Mouse (Mus musculus) embryonic facial prominence, embryonic 12.5 days (tissue): ENCODE data around the gene Olfr1174-ps. TPM values are rescaled to one million over a fixed set of nuclear protein-coding genes. Genes with fewer than 3 reads are reported as not detected.

ENCODE experiments used
- ATAC-seq: fragments of 200-750 bp; cut with Nextera tagmentation; 2 replicates; pipeline ENCODE4 v1.8.0; 2017; ENCODE audit not compliant: insufficient number of reproducible peaks, insufficient read depth, low FRiP score, low TSS enrichment
- H3K27ac ChIP-seq: fragments of 300-500 bp; sonication (generic); 2 replicates; pipeline ENCODE4 v1.5.1; 2016; ENCODE audit warnings: mild to moderate bottlenecking
- H3K27me3 ChIP-seq: fragments of 300-500 bp; sonication (generic); 2 replicates; pipeline ENCODE4 v1.6.1; 2016; ENCODE audit warnings: mild to moderate bottlenecking, moderate library complexity
- H3K36me3 ChIP-seq: fragments of 300-500 bp; sonication (generic); 2 replicates; pipeline ENCODE4 v1.6.1; 2016; ENCODE audit warnings: mild to moderate bottlenecking
- H3K4me1 ChIP-seq: fragments of 300-500 bp; sonication (generic); 2 replicates; pipeline ENCODE4 v1.6.1; 2016
- H3K4me2 ChIP-seq: fragments of 300-500 bp; sonication (generic); replicated peaks from 2 replicates; pipeline ENCODE4 v1.6.1; 2016; ENCODE audit warnings: mild to moderate bottlenecking, moderate library complexity
- H3K4me3 ChIP-seq: fragments of 300-500 bp; sonication (generic); 2 replicates; pipeline ENCODE4 v1.5.1; 2016; ENCODE audit warnings: mild to moderate bottlenecking
- H3K9ac ChIP-seq: fragments of 300-500 bp; sonication (generic); 2 replicates; pipeline ENCODE4 v1.6.1; 2016; ENCODE audit warnings: mild to moderate bottlenecking, moderate library complexity
- H3K9me3 ChIP-seq: fragments of 300-500 bp; sonication (generic); 2 replicates; pipeline ENCODE4 v1.6.1; 2016; ENCODE audit warnings: mild to moderate bottlenecking, moderate library complexity
- WGBS: fragments of 180-500 bp; shearing (Covaris S2); methylation state at CpG from one replicate; pipeline ENCODE4 v1.1.7; 2016; 5-methylcytosine and 5-hydroxymethylcytosine counted together
- polyA plus RNA-seq: library from polyadenylated mRNA; unstranded; fragments of >200 nt; fragmentation: Nextera tagmentation; extraction: Ambion mirVana; gene quantifications from 2 replicates; pipeline ENCODE4 v1.2.1, GENCODE M21; 2016

The Olfr1174-ps gene
- polyA plus RNA-seq = not detected in 2 replicates

GRCm38 (mm10) chr2:88315035-88315434, at the start of gene Olfr1174-ps:
Olfr1174-ps (minus strand) TSS chr2:88315135.
- WGBS = 92% methylated on average over 4 of the region's 4 CpGs
- H3K4me3 ChIP-seq = no peak within 1 kb of the TSS
- no peak within 1 kb of the TSS for H3K27ac ChIP-seq
- H3K9ac ChIP-seq = no peak within 1 kb of the TSS
- no peaks in the 10 kb centered on the region for H3K9me3 ChIP-seq
- H3K27me3 ChIP-seq = no peaks in the 10 kb centered on the region
- ATAC-seq = no peak
- H3K4me1 ChIP-seq = no peaks in the 10 kb centered on the region
- no peak within 1 kb of the TSS for H3K4me2 ChIP-seq
- H3K36me3 ChIP-seq = no peaks in the 10 kb centered on the region

- no peak overlapping the region for H3K4me3 ChIP-seq
- H3K27me3 ChIP-seq = no peaks in the 10 kb centered on the region
- H3K9ac ChIP-seq = no peak overlapping the region
- H3K27ac ChIP-seq = no peak overlapping the region
- H3K4me1 ChIP-seq = no peaks in the 10 kb centered on the region
- WGBS = under 1% methylated on average over 2 of the region's 2 CpGs
- no peaks in the 10 kb centered on the region for H3K36me3 ChIP-seq
- no peaks in the 10 kb centered on the region for H3K9me3 ChIP-seq
- ATAC-seq = no peak
- H3K4me2 ChIP-seq = no peak overlapping the region
These were observed 41.4 kb upstream of the Olfr1174-ps start for GRCm38 (mm10) chr2:88356304-88356703.

GRCm38 (mm10) chr2:88346392-88346791, 31.5 kb upstream of the Olfr1174-ps start, which contains the start of gene Olfr1177-ps:
Olfr1177-ps (minus strand) TSS chr2:88346492.
- H3K27me3 ChIP-seq = no peaks in the 10 kb centered on the region
- no peaks in the 10 kb centered on the region for H3K4me1 ChIP-seq
- no peak within 1 kb of the TSS for H3K27ac ChIP-seq
- no peak within 1 kb of the TSS for H3K9ac ChIP-seq
- no peak within 1 kb of the TSS for H3K4me3 ChIP-seq
- WGBS = 76% methylated on average over 1 of the region's 1 CpGs
- no peaks in the 10 kb centered on the region for H3K9me3 ChIP-seq
- no peak within 1 kb of the TSS for H3K4me2 ChIP-seq
- no peaks in the 10 kb centered on the region for H3K36me3 ChIP-seq
- no peak for ATAC-seq

- Histone ChIP-seq H3K36me3 (no peaks in the 10 kb centered on the region), H3K9ac (no peak within 1 kb of the TSS), H3K4me1 (no peaks in the 10 kb centered on the region), H3K9me3 (no peaks in the 10 kb centered on the region), H3K27ac (no peak within 1 kb of the TSS), H3K4me3 (no peak within 1 kb of the TSS), H3K27me3 (no peaks in the 10 kb centered on the region), H3K4me2 (no peak within 1 kb of the TSS)
- ATAC-seq = no peak
- 57% methylated on average over 1 of the region's 1 CpGs for WGBS
These were observed 21.5 kb upstream of the Olfr1174-ps start, which contains the start of gene Olfr1176 for GRCm38 (mm10) chr2:88336421-88336820. Olfr1176 (plus strand) TSS chr2:88336721.

GRCm38 (mm10) chr2:88327115-88327514, 12.2 kb upstream of the Olfr1174-ps start, which contains the start of gene Olfr1175-ps:
Olfr1175-ps (minus strand) TSS chr2:88327215.
- Histone ChIP-seq H3K27ac (no peak within 1 kb of the TSS), H3K9me3 (no peaks in the 10 kb centered on the region), H3K4me1 (no peaks in the 10 kb centered on the region), H3K36me3 (no peaks in the 10 kb centered on the region), H3K27me3 (no peaks in the 10 kb centered on the region), H3K4me3 (no peak within 1 kb of the TSS), H3K9ac (no peak within 1 kb of the TSS), H3K4me2 (no peak within 1 kb of the TSS)
- 82% methylated on average over 2 of the region's 2 CpGs for WGBS
- ATAC-seq = no peak

- H3K9me3 ChIP-seq = no peaks in the 10 kb centered on the region
- no peak for ATAC-seq
- no peak within 1 kb of the TSS for H3K4me2 ChIP-seq
- no peak within 1 kb of the TSS for H3K27ac ChIP-seq
- H3K4me3 ChIP-seq = no peak within 1 kb of the TSS
- H3K9ac ChIP-seq = no peak within 1 kb of the TSS
- H3K27me3 ChIP-seq = no peaks in the 10 kb centered on the region
- H3K36me3 ChIP-seq = no peaks in the 10 kb centered on the region
- H3K4me1 ChIP-seq = no peaks in the 10 kb centered on the region
These were observed 35.2 kb downstream of the Olfr1174-ps start, which contains the start of gene Olfr1173 for GRCm38 (mm10) chr2:88279775-88280174. Olfr1173 (minus strand) TSS chr2:88279875.

Other genes with a start within 250 kb of the Olfr1174-ps start
- not detected in 2 replicates for gene Olfr1163, start 243.3 kb downstream of the Olfr1174-ps start, polyA plus RNA-seq
- gene Olfr1164, start 221.2 kb downstream of the Olfr1174-ps start, polyA plus RNA-seq = not detected in 2 replicates
- gene Olfr1166, start 186.9 kb downstream of the Olfr1174-ps start, polyA plus RNA-seq = not detected in 2 replicates
- not detected in 2 replicates for gene Olfr1167, start 159.9 kb downstream of the Olfr1174-ps start, polyA plus RNA-seq
- gene Olfr1168, start 133.3 kb downstream of the Olfr1174-ps start, polyA plus RNA-seq = not detected in 2 replicates
- gene Olfr1170, start 86.8 kb downstream of the Olfr1174-ps start, polyA plus RNA-seq = not detected in 2 replicates
- not detected in 2 replicates for gene Olfr1173, start 35.3 kb downstream of the Olfr1174-ps start, polyA plus RNA-seq
- gene Olfr1175-ps, start 12.1 kb upstream of the Olfr1174-ps start, polyA plus RNA-seq = not detected in 2 replicates
- gene Olfr1176, start 21.6 kb upstream of the Olfr1174-ps start, polyA plus RNA-seq = not detected in 2 replicates
- gene Olfr1177-ps, start 31.4 kb upstream of the Olfr1174-ps start, polyA plus RNA-seq = not detected in 2 replicates
- not detected in 2 replicates for gene Olfr1178, start 71.9 kb upstream of the Olfr1174-ps start, polyA plus RNA-seq
- gene Olfr1179, start 91.3 kb upstream of the Olfr1174-ps start, polyA plus RNA-seq = not detected in 2 replicates
- not detected in 2 replicates for gene Olfr1180, start 104.0 kb upstream of the Olfr1174-ps start, polyA plus RNA-seq
- gene Olfr1181, start 111.0 kb upstream of the Olfr1174-ps start, polyA plus RNA-seq = not detected in 2 replicates
- gene Gm13757, start 134.0 kb upstream of the Olfr1174-ps start, polyA plus RNA-seq = not detected in 2 replicates
- gene Olfr1183, start 139.7 kb upstream of the Olfr1174-ps start, polyA plus RNA-seq = not detected in 2 replicates
- not detected in 2 replicates for gene Olfr1184, start 168.5 kb upstream of the Olfr1174-ps start, polyA plus RNA-seq
- gene Olfr1185-ps1, start 178.2 kb upstream of the Olfr1174-ps start, polyA plus RNA-seq = not detected in 2 replicates
- gene Olfr1186, start 203.4 kb upstream of the Olfr1174-ps start, polyA plus RNA-seq = not detected in 2 replicates
- gene Olfr1188, start 241.8 kb upstream of the Olfr1174-ps start, polyA plus RNA-seq = not detected in 2 replicates